Mouse (Mus musculus): ENCODE results near the gene Tead3.

GRCm38 (mm10) chr17:28373821-28374220, 23.2 kb upstream of the Tead3 start:
- TF ChIP-seq CTCF (conservative IDR thresholded peaks at IDR 0.05; ENCODE audit: low read length) (peak; percentile 57), POU5F1 (IDR thresholded peaks at IDR 0.05; ENCODE audit: borderline replicate concordance, low read length) (no peak)
